Mouse (Mus musculus) brain, embryonic 14.5 days (tissue): ENCODE results near the gene Ccr1.
"Not testable (repeated sequence)": the region's sequence is repeated elsewhere in the genome, so short reads cannot be mapped to it uniquely, and the experiment has no call there.

ENCODE experiments used
- CTCF ChIP-seq: fragments of 200-500 bp; IDR thresholded peaks from 2 replicates; pipeline ENCODE4 v1.5.1; 2012; ENCODE audit warnings: inconsistent platforms, mild to moderate bottlenecking, moderate library complexity, borderline replicate concordance; ENCODE audit not compliant: insufficient read depth, insufficient read length; ENCODE audit errors: extremely low read depth
- POLR2A ChIP-seq: fragments of 200-500 bp; IDR thresholded peaks from 2 replicates; pipeline ENCODE4 v1.6.1; 2012; ENCODE audit warnings: mild to moderate bottlenecking, inconsistent platforms, borderline replicate concordance; ENCODE audit not compliant: poor library complexity, insufficient read depth, insufficient read length, severe bottlenecking; ENCODE audit errors: extremely low read depth

DNA sequence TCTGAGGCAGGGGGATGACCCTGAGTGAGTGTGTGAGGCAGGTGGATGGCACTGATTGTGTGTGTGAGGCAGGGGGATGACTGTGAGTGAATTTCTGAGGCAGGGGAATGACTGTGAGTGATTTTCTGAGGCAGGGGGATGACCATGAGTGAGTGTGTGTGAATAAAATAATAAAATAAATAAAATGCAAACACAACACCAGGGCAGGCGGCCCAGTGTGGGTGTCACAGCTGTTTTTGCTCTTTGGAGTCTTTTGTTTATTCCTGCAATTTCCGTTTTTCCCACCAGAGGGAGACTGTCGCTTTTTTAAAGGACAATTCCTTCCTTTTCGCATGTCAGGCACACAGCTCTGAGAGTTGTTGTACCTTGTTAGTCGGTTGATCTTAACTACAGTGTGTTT is 42.5 kb downstream of the Ccr1 start:
- peak; percentile 52; the same call in 1 of the 2 replicates for TF ChIP-seq CTCF
- TF ChIP-seq POLR2A = not testable (repeated sequence)
